ENCODE assay signal across 9 mouse cellular contexts in the genomic region with DNA sequence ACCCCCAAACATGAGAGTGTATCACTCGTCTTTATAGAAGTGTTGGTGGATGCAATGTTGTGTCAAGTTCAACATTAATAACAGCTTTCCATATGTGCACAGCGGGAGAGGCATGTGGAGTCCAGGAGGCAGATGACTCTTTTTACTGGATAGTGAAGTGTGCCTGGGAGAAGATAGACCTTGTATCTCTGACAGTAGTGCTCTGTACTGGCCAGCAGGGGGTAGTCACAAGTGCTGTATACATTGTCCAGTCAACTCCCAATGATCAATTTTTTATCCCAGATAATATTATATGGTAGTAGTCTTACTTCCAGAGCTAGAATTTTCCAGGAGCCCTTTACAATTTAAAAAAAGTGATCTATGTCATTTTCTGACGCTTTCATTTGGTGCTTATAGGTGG. TPM values are rescaled to one million over a fixed set of nuclear protein-coding genes. Genes with fewer than 3 reads are reported as not detected.
DNase-seq lines count a peak whose midpoint lies in the region; ATAC-seq and TF ChIP-seq lines count a peak whose summit lies in the region.
"Had no signal": no experiment of that assay in that cellular context is flagged by ENCODE, and none has a peak within 500 bp of the region (broad histone marks: within the 10 kb centered on the region; RNA-seq: fewer than 3 reads in every experiment).

No protein-coding gene starts in this region.

- no peak overlapping the region for H3K4me2 ChIP-seq in kidney, postnatal 0 days (ENCODE audit: low read length)
- no peak overlapping the region for H3K4me2 ChIP-seq in intestine, postnatal 0 days (replicated peaks; ENCODE audit: low read depth)

- WGBS in kidney, postnatal 0 days = 67% methylated on average over 3 of the region's 3 CpGs
- WGBS in intestine, postnatal 0 days = 65% methylated on average over 3 of the region's 3 CpGs

- H3K9me3 ChIP-seq in kidney, postnatal 0 days (replicated peaks; ENCODE audit: low read length) = no peaks in the 10 kb centered on the region
- H3K9me3 ChIP-seq in ES-E14 (ENCODE audit: control insufficient read depth, insufficient read depth, low read depth, low read length) = no peaks in the 10 kb centered on the region
- H3K9me3 ChIP-seq in intestine, postnatal 0 days (ENCODE audit: control insufficient read depth) = no peaks in the 10 kb centered on the region

- no peak overlapping the region for H3K9ac ChIP-seq in kidney, postnatal 0 days (ENCODE audit: low read depth, low read length)
- no peak overlapping the region for H3K9ac ChIP-seq in ES-E14 (ENCODE audit: insufficient read depth, low read depth, low read length, poor library complexity, severe bottlenecking)
- H3K9ac ChIP-seq in intestine, postnatal 0 days (ENCODE audit: low read depth, low read length) = no peak overlapping the region

- H3K4me3 ChIP-seq in kidney, postnatal 0 days (replicated peaks; ENCODE audit: low read depth, low read length) = no peak overlapping the region
- no peak overlapping the region for H3K4me3 ChIP-seq in ES-E14 (ENCODE audit: insufficient read depth in 1 of 2, low read depth in 1 of 2, low read length in 2 of 2, poor library complexity in 1 of 2, severe bottlenecking in 1 of 2)
- H3K4me3 ChIP-seq in intestine, postnatal 0 days (ENCODE audit: low read depth, low read length) = no peak overlapping the region

- peak; percentile 55 for TF ChIP-seq CTCF in kidney, postnatal 0 days (IDR thresholded peaks at IDR 0.05; ENCODE audit: low read depth)
- TF ChIP-seq CTCF in intestine, postnatal 0 days (IDR thresholded peaks at IDR 0.05; ENCODE audit: low read depth) = peak; percentile 69

- in situ Hi-C loops in ES-E14 (cut with MboI; ENCODE audit: low sequenced_read_pairs in 2 of 2, unreplicated experiment in 2 of 2) = loop anchor here in 1 of 2 experiments (25.0 kb wide), 1 partner anchor 238 kb away; no protein-coding TSS in a partner anchor

- H3K4me1 ChIP-seq in kidney, postnatal 0 days (replicated peaks; ENCODE audit: insufficient read depth, low read length) = no peaks in the 10 kb centered on the region
- H3K4me1 ChIP-seq in ES-E14 (ENCODE audit: control insufficient read depth in 2 of 2, insufficient read depth in 2 of 2, low read length in 2 of 2, poor library complexity in 1 of 2) = no peaks in the 10 kb centered on the region
- H3K4me1 ChIP-seq in intestine, postnatal 0 days (replicated peaks; ENCODE audit: control insufficient read depth, insufficient read depth, low read length) = no peaks in the 10 kb centered on the region

- H3K27ac ChIP-seq in kidney, postnatal 0 days = no peak overlapping the region
- H3K27ac ChIP-seq in ES-E14 (ENCODE audit: insufficient read depth, low read depth, low read length, poor library complexity, severe bottlenecking) = no peak overlapping the region
- no peak overlapping the region for H3K27ac ChIP-seq in intestine, postnatal 0 days (ENCODE audit: low read depth, low read length)

- no peaks in the 10 kb centered on the region for H3K27me3 ChIP-seq in kidney, postnatal 0 days (ENCODE audit: insufficient read depth, low read length)
- no peaks in the 10 kb centered on the region for H3K27me3 ChIP-seq in intestine, postnatal 0 days (replicated peaks; ENCODE audit: control insufficient read depth, insufficient read depth, low read length)

- ATAC-seq in kidney, postnatal 0 days (replicated peaks; ENCODE audit: low FRiP score, low read depth) = no peak
- no peak for ATAC-seq in intestine, postnatal 0 days

- H3K36me3 ChIP-seq in kidney, postnatal 0 days (ENCODE audit: insufficient read depth, low read length) = no peaks in the 10 kb centered on the region
- no peaks in the 10 kb centered on the region for H3K36me3 ChIP-seq in ES-E14 (ENCODE audit: control insufficient read depth, insufficient read depth, low read length, poor library complexity, severe bottlenecking)
- no peaks in the 10 kb centered on the region for H3K36me3 ChIP-seq in intestine, postnatal 0 days (ENCODE audit: control insufficient read depth, insufficient read depth)

- peak; percentile 18 for DNase-seq in adrenal gland, postnatal 10 days
- DNase-seq in adrenal gland, postnatal 25 days = no peak
- DNase-seq in kidney, postnatal 0 days (ENCODE audit: low spot score) = peak; percentile 52
- no peak for DNase-seq in kidney, adult 18-20 months
- DNase-seq in ES-E14 (ENCODE audit: low read depth, low spot score) = no peak
- no peak for DNase-seq in layer of hippocampus, postnatal 36 days
- no peak for DNase-seq in spleen, postnatal 4 days (ENCODE audit: low spot score in 2 of 2)
- DNase-seq: gastrocnemius, postnatal 10 days had no signal

TF ChIP-seq in ES-E14, 5 proteins besides CTCF, POLR2A, EP300 and RAD21:
- TF ChIP-seq MAFK (IDR thresholded peaks at IDR 0.05; ENCODE audit: insufficient read depth, low read depth, low read length) = no peak
- TF ChIP-seq ZNF384 (IDR thresholded peaks at IDR 0.05; ENCODE audit: low read depth, low read length) = no peak
- peak; percentile 45; the same call in 1 of the 2 replicates for TF ChIP-seq ZC3H11A (IDR thresholded peaks at IDR 0.05; ENCODE audit: borderline replicate concordance, low read depth, low read length)
- no peak for TF ChIP-seq HCFC1 (IDR thresholded peaks at IDR 0.05; ENCODE audit: borderline replicate concordance, insufficient read depth, low read length)
- no peak for TF ChIP-seq CHD2 (IDR thresholded peaks at IDR 0.05; ENCODE audit: low read depth, low read length)

RNA-seq across cellular contexts. Expression of a gene that starts 18.8 kb away (rescaled TPM):
- 100 to 1,000 TPM; 137 to 139 TPM for total RNA-seq in adrenal gland, postnatal 10 days (2021)
- 33.6 and 35.4 TPM in 2 replicates for total RNA-seq in adrenal gland, postnatal 25 days (2021)
- polyA plus RNA-seq in kidney, postnatal 0 days (2015; fragmentation: Nextera tagmentation; extraction: Ambion mirVana) = 44.1 and 46.2 TPM in 2 replicates
- 0.76 TPM in 1 of 2 replicates, not detected in the other for total RNA-seq in ES-E14 (2012; rRNA removed)
- 21.1 and 23.7 TPM in 2 replicates for polyA plus RNA-seq in intestine, postnatal 0 days (2015; fragmentation: Nextera tagmentation; extraction: Ambion mirVana)
- total RNA-seq in layer of hippocampus, postnatal 36 days (2021) = 10 to 100 TPM; 48.0 to 52.8 TPM

Comparison
In these comparisons a context has a peak if more than half of its experiments do, and no peak if none do; other contexts are left out.
1. DNase-seq: peak in adrenal gland, postnatal 10 days (single experiment) and kidney, postnatal 0 days (single experiment); none in adrenal gland, postnatal 25 days (single experiment), kidney, adult 18-20 months (single experiment), ES-E14 (single experiment), layer of hippocampus, postnatal 36 days (0 of 2) and spleen, postnatal 4 days (0 of 2).
2. RNA of a gene that starts 18.8 kb away (total RNA-seq): 137 to 139 TPM in adrenal gland, postnatal 10 days, 48.0 to 52.8 TPM in layer of hippocampus, postnatal 36 days and 33.6 to 35.4 TPM in adrenal gland, postnatal 25 days; 0.76 TPM in ES-E14; every median in the first group is over 10 times any median in the second.